Mouse (Mus musculus) heart, adult 2 months (tissue): ENCODE results near the gene Limk2.

Source experiments
- CTCF ChIP-seq: fragments of 200-600 bp; IDR thresholded peaks from 2 replicates; pipeline ENCODE4 v1.8.1; 2022; ENCODE audit warnings: antibody characterized with exemption, mild to moderate bottlenecking, moderate library complexity
- POLR2A ChIP-seq: fragments of 200-500 bp; IDR thresholded peaks from 2 replicates; pipeline ENCODE4 v1.6.1; 2011; ENCODE audit warnings: mild to moderate bottlenecking, low read depth, low read length, control low read depth; ENCODE audit not compliant: insufficient read depth

DNA sequence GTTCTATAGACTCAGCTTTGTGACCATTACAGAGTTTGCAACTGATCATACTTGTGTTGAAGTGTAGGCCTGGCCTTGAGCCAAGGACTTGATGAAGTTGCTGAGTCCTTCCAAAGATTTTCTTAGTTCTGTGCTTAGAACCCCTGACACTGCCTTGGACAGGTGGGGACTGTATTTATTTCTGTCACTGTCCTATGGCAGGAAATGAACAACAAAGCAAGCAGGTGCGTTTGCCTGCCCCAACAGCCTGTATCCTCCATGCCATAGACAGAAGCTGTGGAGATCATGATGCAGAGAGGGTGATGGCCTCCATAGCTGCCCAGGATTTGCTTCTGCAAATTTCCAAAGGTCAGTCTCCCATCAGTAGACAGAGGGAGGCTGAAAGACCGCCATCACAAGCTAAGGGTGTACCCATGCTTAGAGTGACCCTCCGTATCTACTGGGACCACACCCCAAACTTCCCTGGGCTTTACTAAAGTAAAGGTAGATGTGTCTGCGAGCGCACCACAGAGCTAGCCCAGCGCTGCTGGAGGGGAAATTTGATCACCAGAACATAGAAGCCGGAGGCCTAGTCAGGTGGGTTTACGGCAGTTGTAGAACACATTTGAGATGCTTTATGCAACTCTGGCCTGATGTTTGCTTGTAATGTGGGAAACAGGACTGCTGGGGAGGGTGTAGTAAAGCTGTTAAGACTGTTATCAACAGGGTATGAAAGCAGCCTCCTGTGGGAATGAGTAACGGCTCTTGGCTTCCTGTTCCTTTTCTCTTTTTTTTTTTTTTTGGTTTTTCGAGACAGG lies 98.0 kb downstream of the Limk2 start:
- TF ChIP-seq CTCF (no peak), POLR2A (no peak)
